ENCODE assay signal across 15 mouse cellular contexts in the genomic region with DNA sequence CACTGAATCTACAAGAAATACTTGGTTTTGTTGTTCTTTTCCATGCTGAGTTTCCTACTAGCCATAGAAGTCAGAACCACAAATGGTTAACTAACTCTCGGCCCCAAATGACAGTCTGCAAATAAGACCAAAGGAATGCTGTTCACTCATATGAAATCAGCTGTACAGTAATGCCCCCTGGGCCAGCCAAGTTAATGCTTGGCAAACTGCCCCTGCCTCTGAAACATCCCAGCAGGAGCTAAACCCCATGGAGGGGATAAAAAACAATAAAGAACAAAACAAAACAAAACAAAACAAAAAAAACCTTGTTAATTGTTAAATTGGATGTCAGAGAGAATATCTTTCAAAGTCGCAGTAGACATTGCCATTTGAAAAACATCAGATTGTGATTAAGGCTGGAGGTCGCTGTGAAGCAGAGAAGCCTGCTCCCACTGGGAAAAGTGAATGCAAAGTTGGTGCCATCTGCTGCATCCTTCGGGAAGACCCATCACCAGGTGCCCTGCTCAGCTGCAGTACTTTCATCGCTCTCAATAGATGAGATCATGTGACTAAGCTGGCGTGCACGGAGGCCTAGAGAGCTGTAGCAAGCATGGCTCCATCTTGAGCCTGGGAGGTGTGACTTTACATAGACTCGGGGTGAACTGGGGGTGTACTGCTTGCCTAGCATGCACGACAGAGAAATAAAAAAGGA. TPM values are rescaled to one million over a fixed set of nuclear protein-coding genes. Genes with fewer than 3 reads are reported as not detected.
DNase-seq lines count a peak whose midpoint lies in the region; ATAC-seq and TF ChIP-seq lines count a peak whose summit lies in the region.
"Had no signal": no experiment of that assay in that cellular context is flagged by ENCODE, and none has a peak within 500 bp of the region (broad histone marks: within the 10 kb centered on the region; RNA-seq: fewer than 3 reads in every experiment).

No protein-coding gene starts in this region.

- H3K4me1 ChIP-seq in midbrain, embryonic 13.5 days (replicated peaks), result peaks cover 36% of the 10 kb centered on the region
- peaks cover 29% of the 10 kb centered on the region for H3K4me1 ChIP-seq in midbrain, embryonic 10.5 days
- peaks cover 24% of the 10 kb centered on the region for H3K4me1 ChIP-seq in midbrain, embryonic 16.5 days (ENCODE audit: control insufficient read depth, insufficient read depth, low read length)
- no peaks in the 10 kb centered on the region for H3K4me1 ChIP-seq in stomach, postnatal 0 days (replicated peaks; ENCODE audit: control insufficient read depth, insufficient read depth)

- no peak overlapping the region for H3K9ac ChIP-seq in midbrain, embryonic 13.5 days (replicated peaks)
- no peak overlapping the region for H3K9ac ChIP-seq in midbrain, embryonic 16.5 days (ENCODE audit: low read depth, low read length)
- H3K9ac ChIP-seq in stomach, postnatal 0 days (ENCODE audit: low read length), result no peak overlapping the region
- H3K9ac ChIP-seq: limb, embryonic 12.5 days had no signal

- no peak for TF ChIP-seq CTCF in stomach, postnatal 0 days (IDR thresholded peaks at IDR 0.05; ENCODE audit: low read depth)

- H3K36me3 ChIP-seq in midbrain, embryonic 13.5 days, result peaks cover 5% of the 10 kb centered on the region; the same call in 1 of the 2 replicates
- no peaks in the 10 kb centered on the region for H3K36me3 ChIP-seq in midbrain, embryonic 10.5 days
- H3K36me3 ChIP-seq in midbrain, embryonic 16.5 days (ENCODE audit: control insufficient read depth, insufficient read depth, low read length), result no peaks in the 10 kb centered on the region
- H3K36me3 ChIP-seq in stomach, postnatal 0 days (ENCODE audit: control insufficient read depth, insufficient read depth, low read length), result no peaks in the 10 kb centered on the region
- H3K36me3 ChIP-seq: limb, embryonic 12.5 days had no signal

- peak overlapping the region; percentile 35; the same call in 1 of the 2 replicates for H3K27ac ChIP-seq in midbrain, embryonic 13.5 days
- H3K27ac ChIP-seq in midbrain, embryonic 10.5 days (replicated peaks), result no peak overlapping the region
- 0 out of 2 replicates have a peak overlapping the region, but pooled peaks have one; percentile 24 for H3K27ac ChIP-seq in midbrain, embryonic 16.5 days (ENCODE audit: low read length)
- no peak overlapping the region for H3K27ac ChIP-seq in stomach, postnatal 0 days (replicated peaks)
- H3K27ac ChIP-seq: limb, embryonic 12.5 days had no signal

- H3K9me3 ChIP-seq in midbrain, embryonic 13.5 days, result no peaks in the 10 kb centered on the region
- no peaks in the 10 kb centered on the region for H3K9me3 ChIP-seq in midbrain, embryonic 10.5 days (replicated peaks)
- H3K9me3 ChIP-seq in midbrain, embryonic 16.5 days (replicated peaks; ENCODE audit: control insufficient read depth, low read length, poor library complexity, severe bottlenecking), result no peaks in the 10 kb centered on the region
- H3K9me3 ChIP-seq in stomach, postnatal 0 days (ENCODE audit: control insufficient read depth, low read length), result no peaks in the 10 kb centered on the region
- H3K9me3 ChIP-seq: limb, embryonic 12.5 days had no signal

- TF ChIP-seq EP300 in stomach, postnatal 0 days (optimal IDR thresholded peaks at IDR 0.05), result no peak

- ATAC-seq in frontal cortex, adult (ENCODE audit: low TSS enrichment), result peak; percentile 47; the same call in 1 of the 2 replicates
- peak; percentile 37; the same call in 1 of the 2 replicates for ATAC-seq in midbrain, embryonic 13.5 days
- no peak for ATAC-seq in midbrain, embryonic 16.5 days
- no peak for ATAC-seq in stomach, postnatal 0 days (ENCODE audit: low FRiP score, low TSS enrichment)
- ATAC-seq: inflammation-experienced regulatory T-cells, adult 6 months had no signal

- H3K4me2 ChIP-seq in midbrain, embryonic 13.5 days (replicated peaks), result no peak overlapping the region
- no peak overlapping the region for H3K4me2 ChIP-seq in midbrain, embryonic 16.5 days (ENCODE audit: low read length)
- H3K4me2 ChIP-seq in stomach, postnatal 0 days (replicated peaks; ENCODE audit: low read depth), result no peak overlapping the region
- H3K4me2 ChIP-seq: limb, embryonic 12.5 days had no signal

- H3K4me3 ChIP-seq in midbrain, embryonic 13.5 days (replicated peaks), result no peak overlapping the region
- H3K4me3 ChIP-seq in midbrain, embryonic 10.5 days, result no peak overlapping the region
- H3K4me3 ChIP-seq in midbrain, embryonic 16.5 days (ENCODE audit: low read depth, low read length), result no peak overlapping the region
- H3K4me3 ChIP-seq in stomach, postnatal 0 days (ENCODE audit: low read depth, low read length), result no peak overlapping the region
- H3K4me3 ChIP-seq: limb, embryonic 12.5 days had no signal

- 34% methylated on average over 9 of the region's 9 CpGs for WGBS in midbrain, embryonic 13.5 days
- WGBS in midbrain, embryonic 10.5 days, result 70% methylated on average over 9 of the region's 9 CpGs
- WGBS in midbrain, embryonic 16.5 days, result 32% methylated on average over 9 of the region's 9 CpGs
- 51% methylated on average over 9 of the region's 9 CpGs for WGBS in stomach, postnatal 0 days

- DNase-seq in frontal cortex, postnatal 10 days (ENCODE audit: low spot score in 2 of 2), result no peak
- DNase-seq in midbrain, embryonic 10.5 days (ENCODE audit: low spot score), result no peak
- peak; percentile 8 to 16 for DNase-seq in layer of hippocampus, adult 18-20 months (ENCODE audit: low spot score in 2 of 2)
- DNase-seq in stomach, postnatal 0 days (ENCODE audit: low spot score), result no peak
- no peak for DNase-seq in MN1 (ENCODE audit: low spot score)
- DNase-seq: cerebellum, adult 11 months; heart, adult 18-20 months; thymus, adult 2 months had no signal

- no peaks in the 10 kb centered on the region for H3K27me3 ChIP-seq in midbrain, embryonic 13.5 days
- H3K27me3 ChIP-seq in midbrain, embryonic 10.5 days (ENCODE audit: low read depth, poor library complexity, severe bottlenecking), result no peaks in the 10 kb centered on the region; the same call in 1 of the 2 replicates
- H3K27me3 ChIP-seq in midbrain, embryonic 16.5 days (ENCODE audit: control insufficient read depth, insufficient read depth, low read depth, low read length), result no peaks in the 10 kb centered on the region
- no peaks in the 10 kb centered on the region for H3K27me3 ChIP-seq in stomach, postnatal 0 days (ENCODE audit: control insufficient read depth, insufficient read depth, low read length)

RNA-seq across cellular contexts. Expression of gene 9630041A04Rik, which starts 49.7 kb away (rescaled TPM):
- 0.94 and 1.1 TPM in 2 replicates for polyA plus RNA-seq in midbrain, embryonic 13.5 days (2015; fragmentation: Nextera tagmentation; extraction: Ambion mirVana)
- polyA plus RNA-seq in midbrain, embryonic 10.5 days (2016; fragmentation: Nextera tagmentation; extraction: Ambion mirVana), result 0.19 TPM in 1 of 2 replicates, not detected in the other
- not detected for total RNA-seq in layer of hippocampus, adult 18-20 months (2021)
- 0.64 and 0.85 TPM in 2 replicates for polyA plus RNA-seq in midbrain, embryonic 16.5 days (2015; fragmentation: Nextera tagmentation; extraction: Ambion mirVana)
- not detected in 2 replicates for polyA plus RNA-seq in stomach, postnatal 0 days (2015; fragmentation: Nextera tagmentation; extraction: Ambion mirVana)
- total RNA-seq: heart, adult 18-20 months; monocyte, adult 5-6 weeks had no signal
- polyA plus RNA-seq: C2C12; inflammation-experienced regulatory T-cells, adult 6 months; limb, embryonic 12.5 days; thymus, adult 2 months had no signal

Comparison
In these comparisons a context has a peak if more than half of its experiments do, and no peak if none do; other contexts are left out.
1. ATAC-seq: peak in frontal cortex, adult (single experiment) and midbrain, embryonic 13.5 days (single experiment); none in midbrain, embryonic 16.5 days (single experiment) and stomach, postnatal 0 days (single experiment).
2. H3K27ac ChIP-seq: peak in midbrain, embryonic 13.5 days (single experiment) and midbrain, embryonic 16.5 days (single experiment); none in midbrain, embryonic 10.5 days (single experiment) and stomach, postnatal 0 days (single experiment).
3. DNase-seq: peak in layer of hippocampus, adult 18-20 months (2 of 2); none in frontal cortex, postnatal 10 days (0 of 2), midbrain, embryonic 10.5 days (single experiment), stomach, postnatal 0 days (single experiment) and MN1 (single experiment).